Mouse (Mus musculus) layer of hippocampus, adult 18-20 months (tissue): ENCODE data around the gene Btnl9. TPM values are rescaled to one million over a fixed set of nuclear protein-coding genes. Genes with fewer than 3 reads are reported as not detected.
A peak's percentile ranks its signal among the peaks of the same experiment; 100 is the strongest.
"Not testable (repeated sequence)": the region's sequence is repeated elsewhere in the genome, so short reads cannot be mapped to it uniquely, and the experiment has no call there.

Experiments used
- DNase-seq, 2 experiments: peaks; one replicate each; pipeline ENCODE4 v3.0.0; 2022; ENCODE audit warnings: low spot score in 2 of 2
- long read RNA-seq: library from polyadenylated mRNA; stranded (forward); transcript quantifications from one replicate; pipeline ENCODE4 v2.0.0, GENCODE M21; 2021
- total RNA-seq, 2 experiments: library from RNA; stranded (reverse); gene quantifications; 2 replicates each; pipeline ENCODE4 v1.2.3; 2021

The Btnl9 gene
- total RNA-seq: not detected
- long read RNA-seq: 0 reads

DNA sequence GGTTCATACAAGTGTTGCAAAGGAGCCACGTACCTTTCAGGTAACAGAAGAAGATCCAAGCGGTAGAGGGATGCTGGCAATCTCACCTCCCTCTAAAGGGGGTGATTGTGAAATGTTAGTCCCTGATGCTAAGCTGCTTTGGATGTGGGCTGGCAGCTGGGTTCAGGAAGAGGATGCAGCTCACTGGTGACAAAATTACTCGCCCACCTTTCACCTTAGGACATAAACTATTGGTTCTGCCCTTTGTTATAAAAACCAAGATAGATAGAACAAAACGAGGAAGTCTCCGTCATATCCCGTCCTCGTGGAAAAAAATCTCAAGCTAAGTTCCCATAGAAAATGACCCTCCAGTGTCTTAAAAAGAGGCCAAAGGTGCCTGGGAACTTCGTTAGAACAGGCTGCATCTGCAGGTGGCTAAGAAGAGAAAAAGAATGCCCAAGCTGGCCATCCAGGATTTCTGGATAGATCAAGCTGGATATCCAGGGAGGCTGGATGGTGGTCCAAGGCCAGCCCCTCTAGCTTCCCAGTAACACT is at the start of gene Btnl9:
Btnl9 (minus strand) TSS at position 205 of the 534 bp plus-strand sequence.
- no peak for DNase-seq

DNA sequence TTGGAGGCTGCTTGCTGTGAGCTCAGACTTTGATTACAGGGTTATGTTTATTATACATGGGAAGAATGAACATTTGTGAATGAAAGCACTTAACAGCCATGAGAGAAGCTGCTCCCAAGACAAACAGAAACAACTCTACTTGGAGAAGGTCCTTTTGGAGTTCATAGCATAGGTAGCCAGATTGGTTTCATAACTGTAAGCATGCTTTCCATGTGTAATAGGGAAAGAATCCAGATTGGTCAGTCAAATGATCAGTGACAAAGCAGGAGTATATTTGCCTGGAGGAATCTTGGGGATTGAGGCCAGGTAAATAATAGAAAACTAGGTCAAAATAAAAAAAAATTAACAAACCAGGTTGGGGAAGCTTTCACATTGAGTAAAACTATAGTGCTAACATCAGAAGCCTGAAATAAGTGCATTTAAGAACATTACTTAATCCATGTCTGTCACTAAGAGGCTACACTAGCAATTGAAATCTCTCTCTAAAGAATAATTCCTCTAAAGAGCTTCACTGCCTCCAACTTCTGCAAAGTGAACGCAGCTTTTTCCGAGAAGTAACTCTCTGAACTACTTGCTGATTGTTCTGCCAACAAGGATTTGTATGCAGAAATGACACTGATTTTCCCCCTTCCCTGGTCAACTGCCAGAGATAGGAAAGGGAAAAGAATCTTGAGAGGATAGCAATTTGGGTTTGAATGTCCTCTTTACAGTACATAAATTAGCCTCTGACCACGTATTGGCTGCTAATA is 48.7 kb upstream of the Btnl9 start:
- no peak for DNase-seq

GRCm38 (mm10) chr11:49232781-49233180 is 45.8 kb upstream of the Btnl9 start:
- peak in 1 of 2 experiments; percentile 72 for DNase-seq

- no peak for DNase-seq
These were observed 37.5 kb upstream of the Btnl9 start for GRCm38 (mm10) chr11:49224455-49224854.

DNA sequence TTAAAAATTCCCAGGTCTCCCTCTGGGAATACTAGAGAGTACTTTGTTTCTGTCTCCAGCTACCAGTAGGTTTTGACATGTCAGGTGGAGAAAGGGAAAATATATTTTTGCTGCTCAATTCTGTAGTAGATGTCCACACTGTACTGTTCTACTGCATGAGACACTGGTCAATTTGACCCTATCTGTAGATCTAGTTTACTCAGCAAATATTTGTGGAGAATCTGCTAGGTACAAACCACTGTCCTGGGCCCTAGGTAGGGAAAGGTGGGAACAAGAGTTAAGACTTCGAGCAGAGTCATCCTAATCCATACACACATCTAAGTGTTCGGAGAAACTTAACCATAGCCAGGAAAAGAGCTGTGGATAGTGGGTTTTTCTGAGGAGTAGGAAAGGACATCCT is 32.3 kb upstream of the Btnl9 start:
- no peak for DNase-seq

- DNase-seq: no peak
These were observed 26.5 kb upstream of the Btnl9 start for GRCm38 (mm10) chr11:49213505-49213904.

- no peak for DNase-seq
These were observed 25.6 kb upstream of the Btnl9 start for GRCm38 (mm10) chr11:49212577-49212976.

DNA sequence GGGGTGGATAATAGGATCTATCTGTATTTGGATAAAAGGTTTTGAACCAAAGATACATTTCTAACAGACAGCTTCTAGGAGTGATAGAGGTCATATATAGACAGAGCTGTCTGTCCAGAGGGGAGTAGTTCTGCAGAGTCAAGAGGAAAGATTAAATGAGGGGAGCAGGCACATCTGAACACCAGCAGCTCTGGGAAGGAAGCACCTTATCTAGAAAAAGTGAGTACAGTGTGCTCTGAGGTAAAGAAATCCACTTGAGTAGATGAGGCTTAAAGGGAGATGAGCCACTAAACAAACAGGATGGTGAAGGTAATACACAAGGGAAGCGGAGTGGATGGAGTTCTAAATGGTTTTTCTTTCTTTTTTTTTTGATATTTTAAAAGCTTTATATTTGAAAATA is 20.5 kb upstream of the Btnl9 start:
- DNase-seq: no peak

GRCm38 (mm10) chr11:49205080-49205590 is 18.2 kb upstream of the Btnl9 start:
- no peak for DNase-seq

GRCm38 (mm10) chr11:49203771-49204497 is 17.0 kb upstream of the Btnl9 start:
- DNase-seq: no peak

DNA sequence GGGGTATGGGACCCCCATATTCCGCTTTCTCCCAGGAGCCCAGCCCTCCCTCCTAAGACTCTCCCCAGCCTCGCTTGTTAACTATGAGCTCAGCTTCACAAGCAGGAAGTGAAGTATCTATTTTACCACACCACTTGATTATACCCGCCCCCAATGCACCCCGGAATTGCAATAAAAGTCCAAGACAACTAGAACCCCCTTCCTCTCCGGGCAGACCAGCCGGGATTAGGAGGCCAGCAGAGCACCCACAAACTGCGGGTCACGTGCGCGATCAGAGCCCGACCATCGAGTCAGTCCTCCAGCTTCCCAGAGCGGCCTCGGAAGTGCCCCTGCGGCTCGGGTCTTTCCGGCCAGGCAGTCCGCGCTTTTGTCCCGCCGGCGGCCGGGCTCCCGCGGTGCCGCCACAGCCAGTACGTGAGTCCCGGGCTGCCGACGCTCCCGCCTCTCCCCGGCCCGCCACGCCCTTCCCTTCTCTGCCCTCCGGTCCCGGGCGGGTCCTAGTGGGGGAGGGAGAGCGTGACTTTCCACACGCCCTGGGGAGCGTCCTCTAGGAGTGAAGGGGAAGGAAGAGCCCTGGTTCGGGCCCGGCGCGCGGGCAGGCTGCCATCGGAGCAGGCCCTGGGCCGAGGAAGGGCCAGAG is 16.3 kb upstream of the Btnl9 start, which contains the start of gene Zfp62:
Zfp62 (plus strand) TSS at position 164 of the 640 bp plus-strand sequence.
- DNase-seq: peak; percentile 88 to 96

DNA sequence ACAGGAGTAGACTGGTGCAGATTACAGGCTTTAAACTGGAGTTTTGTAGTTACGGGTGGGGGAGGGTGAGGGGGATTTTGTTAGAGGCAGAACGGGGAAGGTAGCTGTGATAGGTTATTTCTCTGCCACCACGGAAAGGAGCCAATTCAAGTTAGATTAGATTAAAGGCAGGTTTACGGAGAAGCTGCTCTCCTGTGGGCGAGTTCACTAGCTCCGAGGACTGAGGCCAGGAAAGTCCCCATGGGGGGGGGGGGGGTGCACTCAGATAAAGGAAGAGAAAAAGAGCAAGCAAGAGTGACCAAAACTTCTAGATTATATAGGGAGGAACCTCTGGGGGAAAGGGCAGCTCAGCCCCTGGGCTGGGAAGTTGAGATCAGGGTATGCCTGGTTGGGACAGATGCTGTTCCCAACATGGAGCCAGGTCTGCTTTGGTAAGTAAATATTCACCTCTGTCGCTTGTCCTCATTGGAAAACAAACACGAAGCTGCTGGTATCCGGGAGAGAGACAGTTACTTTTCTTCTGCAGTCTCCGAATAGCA is 15.6 kb upstream of the Btnl9 start:
- DNase-seq: peak in 1 of 2 experiments; percentile 13

- no peak for DNase-seq
These were observed 15.1 kb upstream of the Btnl9 start for GRCm38 (mm10) chr11:49202071-49202470.

DNA sequence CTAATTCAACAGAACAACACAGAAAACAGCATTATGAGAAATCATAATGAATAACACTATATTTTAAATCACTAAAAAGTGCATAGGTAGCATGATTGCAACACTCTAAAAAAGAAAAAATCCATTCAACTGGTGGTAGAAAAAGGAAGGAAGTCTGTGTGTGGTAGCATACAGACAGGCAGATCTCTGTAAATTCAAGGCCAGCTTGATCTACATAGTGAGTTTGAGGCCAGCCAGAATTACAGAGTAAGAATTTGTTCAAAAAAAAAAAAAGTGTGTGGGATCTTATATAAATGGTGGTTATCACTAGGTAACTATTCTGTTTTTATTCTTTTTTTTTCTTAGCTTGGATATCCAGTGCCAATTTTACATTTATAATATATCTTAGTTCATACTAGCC is 14.2 kb upstream of the Btnl9 start:
- no peak for DNase-seq

DNA sequence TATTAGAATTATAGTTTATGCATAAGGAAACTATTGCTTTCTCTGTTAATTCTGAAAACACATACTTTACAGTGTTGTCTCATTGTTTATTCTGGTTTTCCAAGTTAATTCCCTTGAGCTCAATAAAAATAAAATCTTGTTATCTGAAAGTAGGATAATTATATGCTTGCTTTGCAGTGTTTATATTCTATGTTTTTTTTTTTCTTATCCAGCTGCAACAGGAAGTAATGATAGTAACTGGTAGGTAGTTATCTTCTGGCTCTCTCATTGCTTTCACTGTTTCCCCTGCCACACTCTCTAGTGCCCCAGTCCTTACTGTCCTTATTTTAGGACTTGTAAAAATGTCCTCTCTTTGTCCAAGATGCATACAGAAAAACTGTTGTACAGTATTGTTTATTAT is 13.7 kb upstream of the Btnl9 start:
- no peak for DNase-seq

DNA sequence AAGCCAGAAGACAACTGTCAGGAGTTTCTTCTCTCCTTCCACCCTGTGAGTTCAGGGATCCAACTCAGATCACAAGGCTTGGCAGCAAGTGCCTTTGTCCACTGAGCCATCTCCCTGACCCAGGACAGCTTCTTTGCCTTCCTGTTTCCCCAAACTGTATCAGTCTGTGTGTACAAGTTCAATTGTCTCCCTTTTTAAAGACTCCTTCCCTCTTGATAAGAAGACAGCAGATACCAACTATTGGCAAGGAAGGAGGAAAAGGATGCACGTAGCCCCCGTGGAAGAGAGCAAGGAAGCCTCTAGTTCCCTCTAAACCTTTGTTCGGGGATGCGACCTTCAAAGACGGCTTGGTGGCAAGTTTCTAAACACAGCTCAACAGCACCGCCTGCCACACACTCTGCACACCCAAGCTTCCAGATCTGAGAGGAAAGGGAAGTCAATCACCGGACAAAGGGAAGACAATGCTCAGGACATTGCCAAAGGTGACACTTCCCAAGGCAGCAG is 8.9 kb upstream of the Btnl9 start:
- DNase-seq: no peak

DNA sequence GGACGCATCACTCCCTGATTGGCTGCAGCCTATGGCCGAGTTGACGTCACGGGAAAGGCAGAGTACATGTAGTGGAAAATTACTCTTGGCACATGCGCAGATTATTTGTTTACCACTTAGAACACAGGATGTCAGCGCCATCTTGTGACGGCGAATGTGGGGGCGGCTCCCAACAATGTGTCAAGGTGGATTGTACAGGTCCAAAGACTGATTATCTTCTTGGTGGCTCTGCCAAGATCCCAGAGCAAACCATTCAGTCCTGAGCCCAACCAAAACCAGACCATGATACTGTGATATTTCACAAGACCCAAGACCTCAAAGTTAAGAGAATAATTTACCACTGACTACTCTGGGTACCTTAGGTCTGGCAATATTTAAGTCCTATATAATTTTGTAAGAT is 7.8 kb upstream of the Btnl9 start:
- DNase-seq: not testable (repeated sequence)

GRCm38 (mm10) chr11:49191083-49191482 is 4.1 kb upstream of the Btnl9 start:
- no peak for DNase-seq

- peak; percentile 19 to 79 for DNase-seq
These were observed 2.8 kb upstream of the Btnl9 start for GRCm38 (mm10) chr11:49189737-49190136.

DNA sequence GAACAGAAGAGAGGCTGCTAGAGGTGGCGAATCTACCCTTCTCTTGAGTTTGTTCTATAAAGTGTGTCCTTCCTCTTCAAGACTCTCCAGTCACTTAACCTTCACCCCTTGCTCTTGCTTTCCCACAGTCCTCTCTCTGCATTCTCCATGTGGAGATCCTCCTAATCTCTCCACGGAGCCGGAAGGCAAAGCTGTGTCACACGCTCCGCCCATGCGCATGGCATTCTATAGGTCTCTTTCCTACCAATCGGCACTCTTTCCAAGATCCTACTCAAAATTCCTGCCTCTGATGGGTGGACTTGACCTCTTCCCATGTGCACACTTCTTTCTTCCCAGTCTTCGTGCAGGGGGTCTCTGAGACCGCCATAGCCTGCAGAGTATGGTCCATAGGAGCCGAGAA is 742 bp upstream of the Btnl9 start:
- no peak for DNase-seq

DNA sequence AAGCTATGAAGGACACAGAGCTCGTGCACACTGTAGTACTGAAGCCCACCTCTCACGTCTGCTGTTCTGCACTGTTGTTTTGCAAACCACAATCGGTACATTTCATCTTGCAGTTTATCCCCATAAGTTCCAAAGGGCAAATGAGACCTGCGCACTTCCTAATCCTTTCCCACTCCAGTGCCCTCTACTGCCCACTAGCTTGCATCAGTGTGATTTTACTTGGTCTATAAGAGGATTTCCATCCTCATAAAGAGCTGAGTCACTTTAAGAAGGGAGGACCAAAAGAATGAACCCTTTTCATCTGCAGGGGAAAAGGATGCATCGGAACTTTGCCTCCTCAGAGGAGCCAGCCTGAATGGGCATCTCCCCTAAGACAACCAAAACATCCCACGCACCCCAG is 507 bp downstream of the Btnl9 start:
- no peak for DNase-seq
